Mouse (Mus musculus): Measurements from ENCODE around the gene Psmb7. TPM values are rescaled to one million over a fixed set of nuclear protein-coding genes. Genes with fewer than 3 reads are reported as not detected.
A peak's percentile ranks its signal among the peaks of the same experiment; 100 is the strongest.

The Psmb7 gene
- polyA plus RNA-seq, 1 experiment from 2014 or later, result 363 TPM

DNA sequence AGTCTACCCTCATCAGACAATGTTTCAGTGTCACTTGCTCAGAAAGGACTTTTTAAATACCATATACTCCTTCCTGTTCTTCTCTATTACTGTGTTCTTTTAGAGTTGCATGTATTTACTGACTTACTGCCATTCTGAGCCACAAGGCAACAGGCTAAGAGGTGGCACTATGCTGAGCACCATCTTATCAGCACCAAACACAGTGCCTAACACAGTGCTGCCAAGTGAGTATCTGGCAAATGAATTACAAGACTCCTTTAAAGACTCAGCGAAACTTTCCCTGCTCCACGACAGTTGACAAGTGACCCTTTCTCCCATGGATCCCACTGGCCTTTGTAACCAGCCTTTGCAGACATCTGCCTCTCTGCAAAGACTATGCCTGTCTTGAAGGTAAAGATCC lies 13.3 kb downstream of the Psmb7 start:
- DNase-seq (ENCODE audit: low spot score) (no peak), ATAC-seq (replicated peaks; ENCODE audit: insufficient number of reproducible peaks, low FRiP score, low TSS enrichment, low read depth) (no peak)
- Histone ChIP-seq H3K27me3 (ENCODE audit: control insufficient read depth, insufficient read depth, low read length) (no peaks in the 10 kb centered on the region), H3K27ac (replicated peaks; ENCODE audit: low read depth, low read length) (no peak overlapping the region), H3K9ac (replicated peaks; ENCODE audit: low read length) (no peak overlapping the region), H3K36me3 (replicated peaks; ENCODE audit: control insufficient read depth, insufficient read depth, low read depth, low read length) (no peaks in the 10 kb centered on the region; the same call in none of the 2 replicates), H3K4me2 (ENCODE audit: low read depth, low read length) (no peak overlapping the region), H3K4me3 (ENCODE audit: low read depth, low read length) (no peak overlapping the region), H3K4me1 (ENCODE audit: control insufficient read depth, insufficient read depth, low read length) (no peaks in the 10 kb centered on the region), H3K9me3 (replicated peaks; ENCODE audit: control insufficient read depth, low read length) (no peaks in the 10 kb centered on the region)
- WGBS, result 90% methylated on average over 2 of the region's 2 CpGs

DNA sequence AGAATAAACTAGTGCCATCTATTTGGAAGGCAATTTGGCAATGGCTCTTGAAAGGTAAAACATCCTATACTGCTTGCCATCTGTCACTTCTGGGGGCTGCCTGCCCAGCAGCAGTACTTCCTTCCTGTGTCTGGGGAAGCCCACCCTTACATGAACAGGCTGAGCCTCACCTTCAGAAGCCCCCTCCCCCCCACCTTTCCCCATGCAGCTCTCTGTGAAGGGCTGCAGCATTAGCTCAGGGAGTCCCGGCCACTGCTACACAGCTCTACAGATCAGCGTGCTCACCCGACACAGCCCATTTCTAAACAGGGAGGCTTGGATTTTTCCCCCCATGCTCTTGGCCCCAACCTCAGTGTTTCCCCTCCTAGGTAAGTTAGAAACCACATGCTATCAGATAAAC lies 14.4 kb downstream of the Psmb7 start:
- Histone ChIP-seq H3K27ac (replicated peaks; ENCODE audit: low read depth, low read length) (no peak overlapping the region), H3K4me3 (ENCODE audit: low read depth, low read length) (no peak overlapping the region), H3K4me1 (ENCODE audit: control insufficient read depth, insufficient read depth, low read length) (no peaks in the 10 kb centered on the region), H3K9ac (replicated peaks; ENCODE audit: low read length) (no peak overlapping the region), H3K4me2 (ENCODE audit: low read depth, low read length) (no peak overlapping the region), H3K9me3 (replicated peaks; ENCODE audit: control insufficient read depth, low read length) (no peaks in the 10 kb centered on the region), H3K27me3 (ENCODE audit: control insufficient read depth, insufficient read depth, low read length) (no peaks in the 10 kb centered on the region), H3K36me3 (replicated peaks; ENCODE audit: control insufficient read depth, insufficient read depth, low read depth, low read length) (no peaks in the 10 kb centered on the region; the same call in none of the 2 replicates)
- DNase-seq (ENCODE audit: low spot score) (no peak), ATAC-seq (replicated peaks; ENCODE audit: insufficient number of reproducible peaks, low FRiP score, low TSS enrichment, low read depth) (no peak)
- WGBS, result 95% methylated on average over 3 of the region's 3 CpGs

DNA sequence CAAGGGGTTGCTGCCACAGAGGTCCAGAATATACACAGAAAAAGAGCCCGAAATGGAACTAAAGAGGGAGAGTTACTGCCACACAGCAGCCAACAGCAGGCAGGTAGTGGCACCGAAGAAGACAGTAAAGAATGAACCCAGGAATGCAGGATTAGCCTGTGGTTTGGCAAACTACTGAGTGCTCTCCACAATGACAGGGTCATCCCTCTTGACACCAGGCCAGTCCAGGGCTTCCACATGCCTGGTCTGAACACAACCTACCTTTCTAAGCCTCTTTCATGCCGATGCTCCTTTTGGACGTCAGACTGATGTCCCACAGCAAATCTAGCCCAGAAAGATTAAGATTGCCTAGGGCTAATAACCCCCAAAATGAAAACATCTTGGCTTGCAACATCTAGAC lies 15.1 kb downstream of the Psmb7 start:
- DNase-seq (ENCODE audit: low spot score) (no peak), ATAC-seq (replicated peaks; ENCODE audit: insufficient number of reproducible peaks, low FRiP score, low TSS enrichment, low read depth) (no peak)
- Histone ChIP-seq H3K27ac (replicated peaks; ENCODE audit: low read depth, low read length) (no peak overlapping the region), H3K4me1 (ENCODE audit: control insufficient read depth, insufficient read depth, low read length) (no peaks in the 10 kb centered on the region), H3K4me3 (ENCODE audit: low read depth, low read length) (no peak overlapping the region), H3K36me3 (replicated peaks; ENCODE audit: control insufficient read depth, insufficient read depth, low read depth, low read length) (no peaks in the 10 kb centered on the region; the same call in none of the 2 replicates), H3K27me3 (ENCODE audit: control insufficient read depth, insufficient read depth, low read length) (no peaks in the 10 kb centered on the region), H3K4me2 (ENCODE audit: low read depth, low read length) (no peak overlapping the region), H3K9ac (replicated peaks; ENCODE audit: low read length) (no peak overlapping the region), H3K9me3 (replicated peaks; ENCODE audit: control insufficient read depth, low read length) (no peaks in the 10 kb centered on the region)
- WGBS, result 90% methylated on average over 4 of the region's 4 CpGs

DNA sequence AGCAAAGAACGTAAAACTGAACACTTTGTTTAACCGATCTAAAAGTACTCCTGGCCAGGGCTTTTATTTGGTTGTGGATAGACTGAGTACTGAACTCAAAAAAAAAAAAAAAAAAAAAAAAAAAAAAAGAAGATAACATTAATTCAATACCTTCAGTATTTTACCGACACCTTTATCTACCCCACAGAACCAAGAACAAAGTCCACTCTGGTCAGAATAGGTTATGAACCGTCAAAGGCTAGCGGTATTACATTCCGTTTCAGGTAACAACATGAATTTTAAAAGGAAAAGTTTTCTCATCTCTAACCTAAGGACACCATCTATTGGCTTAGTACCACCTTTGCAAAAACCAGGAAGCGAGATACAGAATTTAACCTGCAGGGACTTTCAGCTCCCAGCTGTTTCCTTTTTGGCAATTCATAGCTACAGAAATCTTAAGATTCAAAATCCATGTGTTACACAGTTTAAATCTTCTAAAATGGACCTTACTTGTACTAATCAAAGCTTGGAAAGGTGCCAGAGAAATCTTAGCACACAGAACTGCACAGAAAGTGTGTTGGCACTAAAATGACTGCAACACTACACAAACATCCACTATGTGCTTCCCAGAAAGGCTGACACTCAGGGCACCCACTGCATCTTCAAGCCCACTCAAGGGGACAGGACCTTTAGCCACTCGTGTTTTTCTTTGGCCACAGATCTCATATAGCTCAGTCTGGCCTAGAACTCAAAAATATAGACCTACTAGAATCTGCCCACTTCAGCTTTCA lies 19.9 kb downstream of the Psmb7 start:
- H3K27me3 ChIP-seq (ENCODE audit: control insufficient read depth, insufficient read depth, low read length), result no peaks in the 10 kb centered on the region
- H3K36me3 ChIP-seq (replicated peaks; ENCODE audit: control insufficient read depth, insufficient read depth, low read depth, low read length), result no peaks in the 10 kb centered on the region
- WGBS, result 92% methylated on average over 8 of the region's 8 CpGs
- no peak for ATAC-seq (replicated peaks; ENCODE audit: insufficient number of reproducible peaks, low FRiP score, low TSS enrichment, low read depth)
- no peaks in the 10 kb centered on the region for H3K4me1 ChIP-seq (ENCODE audit: control insufficient read depth, insufficient read depth, low read length)
- no peak overlapping the region for H3K9ac ChIP-seq (replicated peaks; ENCODE audit: low read length)
- no peak for DNase-seq (ENCODE audit: low spot score)
- H3K4me3 ChIP-seq (ENCODE audit: low read depth, low read length), result no peak overlapping the region
- H3K27ac ChIP-seq (replicated peaks; ENCODE audit: low read depth, low read length), result no peak overlapping the region
- H3K4me2 ChIP-seq (ENCODE audit: low read depth, low read length), result no peak overlapping the region
- H3K9me3 ChIP-seq (replicated peaks; ENCODE audit: control insufficient read depth, low read length), result no peaks in the 10 kb centered on the region

DNA sequence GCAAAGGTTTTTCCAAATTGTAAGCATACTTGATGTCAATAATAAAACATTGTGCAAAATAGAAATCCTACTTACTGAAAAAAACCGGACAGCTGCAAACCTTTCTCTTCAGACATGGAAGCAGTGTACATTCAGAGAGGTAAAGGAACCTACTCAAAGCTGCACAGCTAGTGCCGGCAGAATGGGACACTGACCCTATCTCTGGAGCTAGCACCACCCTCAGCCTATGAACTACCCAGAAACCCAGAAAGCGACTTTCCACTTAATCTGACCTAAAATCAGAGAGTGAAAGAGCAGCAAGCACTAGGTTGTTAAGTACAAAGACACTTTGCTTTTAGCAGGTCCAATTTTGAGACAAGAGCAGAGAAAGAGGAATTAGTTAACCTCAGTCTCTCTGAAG lies 20.5 kb downstream of the Psmb7 start:
- no peak for DNase-seq (ENCODE audit: low spot score)
- Histone ChIP-seq H3K4me1 (ENCODE audit: control insufficient read depth, insufficient read depth, low read length) (no peaks in the 10 kb centered on the region), H3K4me2 (ENCODE audit: low read depth, low read length) (no peak overlapping the region), H3K27me3 (ENCODE audit: control insufficient read depth, insufficient read depth, low read length) (no peaks in the 10 kb centered on the region), H3K27ac (replicated peaks; ENCODE audit: low read depth, low read length) (no peak overlapping the region), H3K9ac (replicated peaks; ENCODE audit: low read length) (no peak overlapping the region), H3K9me3 (replicated peaks; ENCODE audit: control insufficient read depth, low read length) (no peaks in the 10 kb centered on the region), H3K36me3 (replicated peaks; ENCODE audit: control insufficient read depth, insufficient read depth, low read depth, low read length) (no peaks in the 10 kb centered on the region), H3K4me3 (ENCODE audit: low read depth, low read length) (no peak overlapping the region)
- no peak for ATAC-seq (replicated peaks; ENCODE audit: insufficient number of reproducible peaks, low FRiP score, low TSS enrichment, low read depth)
- 82% methylated on average over 3 of the region's 3 CpGs for WGBS

DNA sequence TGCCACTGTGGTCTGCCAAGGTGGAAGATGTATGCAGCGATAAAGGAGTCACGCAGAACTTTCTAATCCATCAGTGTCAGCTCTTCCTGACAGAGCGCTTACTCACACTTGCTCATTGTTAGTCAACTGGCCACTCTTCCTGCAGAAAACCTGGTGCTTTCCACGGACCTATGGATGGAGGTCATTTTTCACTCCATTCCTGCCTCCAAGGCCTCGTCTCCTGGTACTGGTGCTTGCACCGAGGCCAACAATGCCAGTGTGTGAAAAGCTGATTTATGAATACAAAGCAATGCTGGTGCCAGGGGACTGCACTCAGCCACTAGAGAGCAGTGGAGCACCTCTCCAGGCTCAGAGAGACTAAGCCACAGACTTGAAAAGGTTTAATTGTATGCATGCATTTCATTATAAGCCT lies 22.3 kb downstream of the Psmb7 start:
- WGBS, result 81% methylated on average over 6 of the region's 6 CpGs

DNA sequence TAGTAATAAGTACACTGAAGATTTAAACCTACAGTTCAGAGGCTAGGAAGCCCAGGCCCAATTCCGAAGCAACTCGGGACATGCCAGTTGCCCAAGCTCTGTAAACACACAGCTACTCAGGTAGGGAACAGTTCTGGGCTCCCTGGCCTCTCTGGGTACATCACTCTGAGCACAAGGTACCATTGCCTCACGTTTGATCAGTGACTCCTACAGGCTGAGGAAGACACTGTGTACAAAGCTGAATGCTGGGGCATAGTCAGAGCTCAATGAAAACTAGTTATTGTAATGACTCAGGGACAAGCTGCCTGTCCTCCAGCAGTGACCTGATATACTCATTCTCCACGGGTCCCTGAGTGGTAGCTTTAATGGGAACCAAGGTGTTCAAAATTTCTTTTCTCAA lies 22.8 kb downstream of the Psmb7 start:
- no peaks in the 10 kb centered on the region for H3K9me3 ChIP-seq (replicated peaks; ENCODE audit: control insufficient read depth, low read length)
- H3K27ac ChIP-seq (replicated peaks; ENCODE audit: low read depth, low read length), result no peak overlapping the region
- H3K9ac ChIP-seq (replicated peaks; ENCODE audit: low read length), result no peak overlapping the region
- H3K4me3 ChIP-seq (ENCODE audit: low read depth, low read length), result no peak overlapping the region
- H3K27me3 ChIP-seq (ENCODE audit: control insufficient read depth, insufficient read depth, low read length), result no peaks in the 10 kb centered on the region
- DNase-seq (ENCODE audit: low spot score) (no peak), ATAC-seq (replicated peaks; ENCODE audit: insufficient number of reproducible peaks, low FRiP score, low TSS enrichment, low read depth) (no peak)
- no peaks in the 10 kb centered on the region for H3K36me3 ChIP-seq (replicated peaks; ENCODE audit: control insufficient read depth, insufficient read depth, low read depth, low read length)
- H3K4me1 ChIP-seq (ENCODE audit: control insufficient read depth, insufficient read depth, low read length), result no peaks in the 10 kb centered on the region
- WGBS, result 82% methylated on average over 4 of the region's 4 CpGs
- no peak overlapping the region for H3K4me2 ChIP-seq (ENCODE audit: low read depth, low read length)

More for the DNA sequence above, 22.3 kb downstream of the Psmb7 start:
- H3K9me3 ChIP-seq (replicated peaks; ENCODE audit: control insufficient read depth, low read length), result no peaks in the 10 kb centered on the region
- H3K36me3 ChIP-seq (replicated peaks; ENCODE audit: control insufficient read depth, insufficient read depth, low read depth, low read length), result no peaks in the 10 kb centered on the region
- H3K4me2 ChIP-seq (ENCODE audit: low read depth, low read length), result no peak overlapping the region
- no peak overlapping the region for H3K9ac ChIP-seq (replicated peaks; ENCODE audit: low read length)
- no peaks in the 10 kb centered on the region for H3K27me3 ChIP-seq (ENCODE audit: control insufficient read depth, insufficient read depth, low read length)
- no peak overlapping the region for H3K27ac ChIP-seq (replicated peaks; ENCODE audit: low read depth, low read length)
- H3K4me1 ChIP-seq (ENCODE audit: control insufficient read depth, insufficient read depth, low read length), result no peaks in the 10 kb centered on the region
- no peak overlapping the region for H3K4me3 ChIP-seq (ENCODE audit: low read depth, low read length)
- ATAC-seq (replicated peaks; ENCODE audit: insufficient number of reproducible peaks, low FRiP score, low TSS enrichment, low read depth), result no peak
- peak; percentile 26 for DNase-seq (ENCODE audit: low spot score)

DNA sequence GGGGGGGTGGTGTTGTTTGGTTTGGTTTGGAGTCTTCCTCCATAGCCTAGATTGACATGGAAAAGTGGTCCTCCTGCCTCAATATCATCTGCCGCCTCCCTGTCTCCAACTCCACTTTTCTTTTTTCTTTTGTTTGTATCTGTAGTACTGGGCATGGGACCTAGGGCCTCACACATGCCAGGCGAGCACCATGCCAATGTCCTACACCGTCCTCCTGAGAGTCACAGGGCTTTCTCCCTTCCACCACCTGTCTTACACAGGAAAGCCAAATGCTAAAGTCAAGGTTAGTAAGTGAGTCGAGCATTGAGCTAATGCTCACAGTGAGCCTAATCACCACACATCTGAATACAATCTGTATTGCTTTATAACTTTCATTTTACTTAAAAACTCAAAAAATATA lies 24.1 kb downstream of the Psmb7 start:
- 90% methylated on average over 4 of the region's 4 CpGs for WGBS
- no peaks in the 10 kb centered on the region for H3K4me1 ChIP-seq (ENCODE audit: control insufficient read depth, insufficient read depth, low read length)
- no peak overlapping the region for H3K9ac ChIP-seq (replicated peaks; ENCODE audit: low read length)
- H3K9me3 ChIP-seq (replicated peaks; ENCODE audit: control insufficient read depth, low read length), result no peaks in the 10 kb centered on the region
- no peak overlapping the region for H3K4me2 ChIP-seq (ENCODE audit: low read depth, low read length)
- no peaks in the 10 kb centered on the region for H3K27me3 ChIP-seq (ENCODE audit: control insufficient read depth, insufficient read depth, low read length)
- H3K4me3 ChIP-seq (ENCODE audit: low read depth, low read length), result no peak overlapping the region
- ATAC-seq (replicated peaks; ENCODE audit: insufficient number of reproducible peaks, low FRiP score, low TSS enrichment, low read depth) (no peak), DNase-seq (ENCODE audit: low spot score) (no peak)
- H3K27ac ChIP-seq (replicated peaks; ENCODE audit: low read depth, low read length), result no peak overlapping the region
- H3K36me3 ChIP-seq (replicated peaks; ENCODE audit: control insufficient read depth, insufficient read depth, low read depth, low read length), result no peaks in the 10 kb centered on the region

All from embryonic facial prominence, embryonic 11.5 days (tissue).